Mouse (Mus musculus): ENCODE results near the gene Nxpe3.

Gene Nxpe3

GRCm38 (mm10) chr16:55811792-55812191, 83.3 kb downstream of the Nxpe3 start:
- DNase-seq (ENCODE audit: low read depth, low spot score): no peak

GRCm38 (mm10) chr16:55809779-55810514, 85.1 kb downstream of the Nxpe3 start:
- DNase-seq (ENCODE audit: low read depth, low spot score): no peak

- DNase-seq (ENCODE audit: low read depth, low spot score): no peak
These were observed 85.7 kb downstream of the Nxpe3 start for GRCm38 (mm10) chr16:55809345-55809744.

GRCm38 (mm10) chr16:55807505-55807932, 87.6 kb downstream of the Nxpe3 start:
- DNase-seq (ENCODE audit: low read depth, low spot score): no peak

GRCm38 (mm10) chr16:55804799-55805198, 90.3 kb downstream of the Nxpe3 start:
- DNase-seq (ENCODE audit: low read depth, low spot score): no peak

GRCm38 (mm10) chr16:55801629-55802028, 93.5 kb downstream of the Nxpe3 start:
- DNase-seq (ENCODE audit: low read depth, low spot score): no peak

- peak; percentile 2 for DNase-seq (ENCODE audit: low read depth, low spot score)
These were observed 96.2 kb downstream of the Nxpe3 start for GRCm38 (mm10) chr16:55798845-55799244.

GRCm38 (mm10) chr16:55790326-55790725, 104.8 kb downstream of the Nxpe3 start:
- no peak for DNase-seq (ENCODE audit: low read depth, low spot score)
